Mouse (Mus musculus) hindbrain, postnatal 0 days (tissue): ENCODE data around the gene Mapk8ip1. TPM values are rescaled to one million over a fixed set of nuclear protein-coding genes. Genes with fewer than 3 reads are reported as not detected.
A peak's percentile ranks its signal among the peaks of the same experiment; 100 is the strongest.

Experiments
- ATAC-seq: fragments of 200-750 bp; cut with Nextera tagmentation; 2 replicates; pipeline ENCODE4 v1.8.0; 2017; ENCODE audit warnings: mild to moderate bottlenecking, moderate TSS enrichment, moderate library complexity
- DNase-seq: peaks from one replicate; pipeline ENCODE4 v3.0.0-alpha.2; 2015; ENCODE audit warnings: low spot score
- H3K27ac ChIP-seq: fragments of 300-500 bp; sonication (generic); 2 replicates; pipeline ENCODE4 v1.5.1; 2014; ENCODE audit warnings: mild to moderate bottlenecking
- H3K27me3 ChIP-seq: fragments of 300-500 bp; sonication (generic); 2 replicates; pipeline ENCODE4 v1.6.1; 2014; ENCODE audit warnings: low read length, mixed read lengths; ENCODE audit not compliant: insufficient read depth
- H3K36me3 ChIP-seq: fragments of 300-500 bp; sonication (generic); 2 replicates; pipeline ENCODE4 v1.6.1; 2014; ENCODE audit warnings: low read length, mixed read lengths; ENCODE audit not compliant: insufficient read depth
- H3K4me1 ChIP-seq: fragments of 300-500 bp; sonication (generic); 2 replicates; pipeline ENCODE4 v1.6.1; 2014; ENCODE audit warnings: antibody characterized with exemption, low read length, mixed read lengths; ENCODE audit not compliant: insufficient read depth
- H3K4me2 ChIP-seq: fragments of 300-500 bp; sonication (generic); 2 replicates; pipeline ENCODE4 v1.6.1; 2014; ENCODE audit warnings: low read depth, mild to moderate bottlenecking, low read length, moderate library complexity, mixed read lengths
- H3K4me3 ChIP-seq: fragments of 300-500 bp; sonication (generic); 2 replicates; pipeline ENCODE4 v1.5.1; 2014; ENCODE audit warnings: low read length
- H3K9ac ChIP-seq: fragments of 300-500 bp; sonication (generic); replicated peaks from 2 replicates; pipeline ENCODE4 v1.6.1; 2014; ENCODE audit warnings: mild to moderate bottlenecking, low read length, moderate library complexity, mixed read lengths
- H3K9me3 ChIP-seq: fragments of 300-500 bp; sonication (generic); 2 replicates; pipeline ENCODE4 v1.6.1; 2016; ENCODE audit warnings: low read length, mixed read lengths
- CTCF ChIP-seq: IDR thresholded peaks from 2 replicates; pipeline ENCODE4 v1.5.1; 2016; ENCODE audit warnings: antibody characterized with exemption, control low read depth, low read depth
- WGBS: fragments of 180-500 bp; shearing (Covaris S2); extraction: QIAGEN DNeasy Blood & Tissue Kit; methylation state at CpG from one replicate; pipeline ENCODE4 v1.1.7; 2014; 5-methylcytosine and 5-hydroxymethylcytosine counted together
- polyA plus RNA-seq: library from polyadenylated mRNA; unstranded; fragments of >200 nt; fragmentation: Nextera tagmentation; extraction: Ambion mirVana; gene quantifications from 2 replicates; pipeline ENCODE4 v1.2.1, GENCODE M21; 2015
- total RNA-seq: library from RNA; depleted of rRNA; stranded (reverse); fragments of >200 nt; gene quantifications from 2 replicates; pipeline ENCODE4 v1.2.3, GENCODE M21; 2014

Gene Mapk8ip1
- total and polyA plus RNA-seq, 2 experiments from 2014 or later: 182 to 373 TPM

DNA sequence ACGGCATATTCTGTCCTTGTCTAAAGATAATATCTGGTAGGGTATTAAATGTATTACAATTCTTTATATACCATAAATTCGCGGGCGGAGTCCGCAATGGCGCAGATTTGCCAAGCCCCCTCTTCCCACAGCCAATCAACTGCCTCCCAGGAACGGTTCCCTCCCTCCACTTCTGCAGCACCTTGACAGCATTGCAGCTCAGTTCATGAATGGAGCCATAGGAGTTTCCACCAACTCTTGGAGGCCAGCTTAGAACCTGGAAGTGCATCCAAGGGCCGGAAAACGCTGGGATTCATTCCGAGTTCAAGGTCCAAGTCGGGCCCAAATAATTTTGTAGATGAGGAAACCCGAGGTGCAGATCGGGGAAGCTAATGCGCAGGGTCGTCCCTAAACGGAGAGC lies 26.5 kb downstream of the Mapk8ip1 start, which contains the start of the genes Pex16 and Large2:
Pex16 (plus strand) TSS at position 163 of the 400 bp plus-strand sequence.
Large2 (minus strand) TSS at position 356 of the 400 bp plus-strand sequence.
- H3K9ac ChIP-seq: peak within 1 kb of the TSS; percentile 56
- no peak for TF ChIP-seq CTCF
- no peaks in the 10 kb centered on the region for H3K9me3 ChIP-seq
- H3K36me3 ChIP-seq: peaks cover 13% of the 10 kb centered on the region
- ATAC-seq (no peak), DNase-seq (peak; percentile 71)
- H3K4me2 ChIP-seq: peak within 1 kb of the TSS; percentile 66
- WGBS: 6% methylated on average over 16 of the region's 16 CpGs
- H3K4me3 ChIP-seq: peak within 1 kb of the TSS; percentile 55
- H3K27ac ChIP-seq: peak within 1 kb of the TSS; percentile 80
- no peaks in the 10 kb centered on the region for H3K27me3 ChIP-seq
- peaks cover 29% of the 10 kb centered on the region for H3K4me1 ChIP-seq

DNA sequence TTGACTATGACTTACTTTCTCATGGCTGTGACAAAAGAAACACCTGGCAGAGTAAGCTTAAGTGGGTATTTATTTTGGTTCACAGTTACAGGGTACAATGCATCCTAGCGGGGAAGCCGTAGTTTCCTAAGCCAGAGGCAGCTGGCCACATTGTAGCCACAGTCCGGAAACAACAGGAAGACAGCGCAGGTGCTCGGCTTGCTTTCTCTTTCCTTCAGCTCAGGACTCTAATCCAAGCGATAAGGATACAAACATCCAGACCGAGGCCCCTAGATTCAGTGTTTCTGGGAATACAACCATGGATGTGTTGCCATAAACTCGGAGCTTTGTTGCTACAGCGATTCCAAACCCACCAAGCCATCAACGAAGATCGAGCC lies 27.6 kb downstream of the Mapk8ip1 start:
- DNase-seq (no peak), ATAC-seq (no peak)
- no peak for TF ChIP-seq CTCF
- Histone ChIP-seq H3K36me3 (peaks cover 2% of the 10 kb centered on the region; the same call in 1 of the 2 replicates), H3K9me3 (no peaks in the 10 kb centered on the region), H3K27me3 (no peaks in the 10 kb centered on the region), H3K9ac (no peak overlapping the region), H3K4me1 (peaks cover 29% of the 10 kb centered on the region), H3K27ac (no peak overlapping the region), H3K4me2 (no peak overlapping the region), H3K4me3 (no peak overlapping the region)
- WGBS: 81% methylated on average over 11 of the region's 11 CpGs

DNA sequence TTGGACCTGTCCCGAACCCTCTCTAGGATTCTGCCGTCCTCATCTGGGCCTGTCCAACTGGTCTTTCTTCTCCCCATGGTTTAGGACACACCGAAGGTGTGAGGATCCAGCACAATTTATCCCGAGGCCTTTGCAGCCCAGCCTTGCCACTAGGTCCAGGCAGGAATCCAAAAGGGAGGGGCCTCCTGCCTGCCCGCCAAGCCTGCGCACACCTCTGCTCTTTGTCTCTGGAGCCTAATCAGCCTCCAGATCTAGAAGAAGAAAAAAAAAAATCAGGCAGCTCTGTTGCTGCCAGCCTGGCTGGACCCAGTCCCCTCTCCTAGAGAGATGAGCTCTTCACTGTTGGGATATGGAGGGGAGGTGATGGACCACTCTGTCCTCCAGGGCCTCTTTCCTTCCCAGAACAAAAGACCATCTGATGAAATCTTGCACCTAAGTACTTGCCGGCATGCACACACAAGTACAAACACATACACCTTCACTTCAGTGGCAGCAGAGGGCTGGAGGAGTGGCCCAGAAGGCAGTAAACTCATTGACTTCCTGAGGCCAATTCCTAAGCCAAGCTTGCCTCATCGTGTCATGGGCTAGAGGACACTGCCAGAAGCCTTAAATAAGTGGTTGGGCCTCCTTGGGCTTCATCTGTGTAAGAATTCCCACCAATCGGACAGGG lies 28.2 kb downstream of the Mapk8ip1 start:
- Histone ChIP-seq H3K27ac (no peak overlapping the region), H3K4me3 (no peak overlapping the region), H3K9ac (no peak overlapping the region), H3K9me3 (no peaks in the 10 kb centered on the region), H3K27me3 (no peaks in the 10 kb centered on the region), H3K4me2 (no peak overlapping the region), H3K4me1 (peaks cover 29% of the 10 kb centered on the region), H3K36me3 (no peaks in the 10 kb centered on the region; the same call in 1 of the 2 replicates)
- ATAC-seq (no peak), DNase-seq (peak; percentile 24)
- 38% methylated on average over 9 of the region's 9 CpGs for WGBS
- TF ChIP-seq CTCF: no peak

DNA sequence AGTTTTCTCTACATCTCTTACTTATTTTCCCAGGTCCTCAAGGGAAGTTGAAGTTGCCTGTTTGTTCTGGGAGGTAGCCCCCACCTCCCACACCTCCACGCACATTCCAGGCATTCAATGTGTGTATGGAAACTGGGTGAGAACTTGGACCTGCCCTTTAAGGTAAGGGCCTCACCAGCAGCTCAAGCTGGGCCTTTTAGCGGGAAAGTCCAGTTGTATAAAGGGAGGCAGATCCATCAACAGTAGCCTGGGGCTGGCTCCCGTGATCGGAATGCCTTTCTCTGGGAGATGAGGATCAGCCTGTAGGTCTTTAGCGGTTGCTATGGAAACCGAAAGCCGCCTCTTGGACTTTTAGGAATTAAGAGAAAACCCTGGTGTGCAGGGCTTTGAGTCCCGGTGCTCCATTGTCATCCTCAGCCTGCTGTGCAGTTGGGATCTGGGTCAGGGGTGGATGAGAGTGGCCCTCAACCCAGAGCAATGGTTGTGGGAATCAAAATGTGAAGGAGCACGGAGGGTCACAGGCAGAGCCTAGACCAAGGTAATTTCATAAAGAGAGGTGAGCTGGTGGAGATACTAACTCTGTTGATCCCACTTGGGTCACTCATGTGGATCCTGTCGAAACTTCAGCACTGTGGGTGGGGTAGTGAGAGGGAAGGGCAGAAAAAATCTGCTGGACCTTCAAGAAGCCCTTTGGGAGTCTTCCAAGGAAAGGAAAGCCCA lies 28.9 kb downstream of the Mapk8ip1 start:
- peaks cover 29% of the 10 kb centered on the region for H3K4me1 ChIP-seq
- H3K27me3 ChIP-seq: no peaks in the 10 kb centered on the region
- no peak overlapping the region for H3K27ac ChIP-seq

DNA sequence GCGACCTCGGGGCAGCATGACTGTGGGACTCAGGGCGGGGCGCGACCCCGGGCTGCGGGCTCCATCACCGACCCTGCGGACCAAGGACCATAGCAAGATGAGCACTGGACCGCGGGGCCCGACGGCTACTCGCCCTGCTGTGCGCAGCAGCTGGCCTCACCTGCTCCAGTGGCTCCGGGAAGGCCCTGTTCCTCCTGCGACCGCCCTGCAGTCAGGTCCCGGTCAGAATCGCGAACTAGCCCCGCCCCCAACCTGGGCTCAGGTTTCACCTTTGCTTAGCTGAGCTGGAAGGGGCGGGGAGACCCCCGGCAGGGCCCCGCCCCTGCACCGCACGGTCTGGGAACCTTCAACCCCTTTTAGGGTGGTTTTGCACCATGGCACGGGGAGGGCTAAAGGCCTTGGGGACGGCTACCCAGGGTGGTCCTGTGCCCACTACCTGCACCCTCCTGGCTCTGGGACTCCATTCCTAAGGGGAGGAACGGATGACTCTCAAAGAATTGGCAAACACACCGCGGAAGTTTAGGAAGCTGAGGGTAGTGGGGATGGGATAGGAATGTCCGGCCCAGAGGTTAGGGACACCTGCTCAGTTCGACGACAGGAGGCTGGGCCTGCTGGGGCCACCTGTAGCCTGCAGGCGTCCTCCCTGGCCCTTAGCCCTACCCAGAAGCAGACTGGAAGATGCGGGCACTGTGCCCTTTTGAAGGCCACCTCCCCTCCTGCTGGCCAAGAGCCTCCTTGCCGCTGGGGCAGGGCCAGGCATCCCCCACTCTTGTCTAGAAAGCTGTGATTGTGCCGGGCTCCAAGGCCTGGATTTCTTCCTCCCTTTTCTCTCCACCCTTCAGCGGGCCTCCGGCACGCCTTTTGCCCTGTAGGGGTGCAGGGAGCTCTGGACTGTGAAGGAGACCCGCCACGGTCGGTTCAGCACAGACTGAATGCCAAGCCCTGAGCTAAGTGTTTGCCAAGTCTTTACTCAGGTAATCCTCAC lies 29.9 kb downstream of the Mapk8ip1 start:
- Histone ChIP-seq H3K4me1 (peaks cover 25% of the 10 kb centered on the region), H3K4me2 (peak overlapping the region; percentile 53), H3K27me3 (no peaks in the 10 kb centered on the region), H3K4me3 (peak overlapping the region; percentile 13; the same call in 1 of the 2 replicates), H3K27ac (no peak overlapping the region), H3K9me3 (no peaks in the 10 kb centered on the region), H3K36me3 (no peaks in the 10 kb centered on the region), H3K9ac (0 out of 2 replicates have a peak overlapping the region, but pooled peaks have one; percentile 10)
- ATAC-seq (no peak), DNase-seq (peak; percentile 31)
- peak; percentile 10; the same call in 1 of the 2 replicates for TF ChIP-seq CTCF
- 4% methylated on average over 45 of the region's 45 CpGs for WGBS

More for the DNA sequence above, 28.9 kb downstream of the Mapk8ip1 start:
- DNase-seq (peak; percentile 61), ATAC-seq (no peak)
- Histone ChIP-seq H3K9ac (no peak overlapping the region), H3K4me2 (no peak overlapping the region), H3K4me3 (no peak overlapping the region), H3K36me3 (no peaks in the 10 kb centered on the region), H3K9me3 (no peaks in the 10 kb centered on the region)
- 13% methylated on average over 10 of the region's 10 CpGs for WGBS
- no peak for TF ChIP-seq CTCF

DNA sequence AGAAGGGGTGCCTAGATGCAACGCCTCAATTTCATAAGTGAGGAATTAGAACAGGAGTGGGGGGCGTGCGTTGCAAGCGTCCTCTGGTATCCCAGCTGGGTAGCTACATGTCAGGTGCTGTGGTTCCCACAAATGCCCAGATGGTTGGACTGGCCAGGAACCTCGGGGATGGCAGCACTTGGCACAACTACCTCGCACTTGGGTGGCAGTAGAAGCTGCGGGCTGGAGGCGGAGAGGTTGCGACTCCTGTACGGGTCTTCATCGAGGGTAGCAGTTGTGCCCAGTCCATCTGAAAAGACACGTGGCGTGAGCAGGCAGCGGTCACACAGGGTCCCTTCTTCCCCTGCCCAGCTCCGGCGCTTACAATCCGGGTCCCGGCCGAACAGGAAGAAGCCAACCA lies 30.7 kb downstream of the Mapk8ip1 start:
- peak overlapping the region; percentile 53 for H3K4me2 ChIP-seq
- no peaks in the 10 kb centered on the region for H3K9me3 ChIP-seq
- H3K27ac ChIP-seq: no peak overlapping the region
- no peaks in the 10 kb centered on the region for H3K36me3 ChIP-seq
- H3K4me3 ChIP-seq: peak overlapping the region; percentile 13; the same call in 1 of the 2 replicates
- peaks cover 21% of the 10 kb centered on the region for H3K4me1 ChIP-seq
- DNase-seq (no peak), ATAC-seq (no peak)
- WGBS: 14% methylated on average over 18 of the region's 19 CpGs
- no peak for TF ChIP-seq CTCF
- no peaks in the 10 kb centered on the region for H3K27me3 ChIP-seq
- H3K9ac ChIP-seq: 0 out of 2 replicates have a peak overlapping the region, but pooled peaks have one; percentile 10
